Mouse (Mus musculus): ENCODE measurements around the gene Pabpn1l.

Pabpn1l gene

GRCm38 (mm10) chr8:122622727-122623126 lies at the start of gene Pabpn1l:
Gene Pabpn1l, minus strand, starts transcription at chr8:122622739.
- no peak for DNase-seq (ENCODE audit: low spot score in 2 of 2)

GRCm38 (mm10) chr8:122671894-122672293 lies 49.4 kb upstream of the Pabpn1l start:
- DNase-seq (ENCODE audit: low spot score in 2 of 2): no peak

GRCm38 (mm10) chr8:122670718-122671117 lies 48.2 kb upstream of the Pabpn1l start:
- DNase-seq (ENCODE audit: low spot score in 2 of 2): no peak

GRCm38 (mm10) chr8:122670001-122670400 lies 47.5 kb upstream of the Pabpn1l start:
- DNase-seq (ENCODE audit: low spot score in 2 of 2): no peak

GRCm38 (mm10) chr8:122669370-122669769 lies 46.8 kb upstream of the Pabpn1l start:
- no peak for DNase-seq (ENCODE audit: low spot score in 2 of 2)

GRCm38 (mm10) chr8:122667854-122668253 lies 45.3 kb upstream of the Pabpn1l start:
- no peak for DNase-seq (ENCODE audit: low spot score in 2 of 2)

GRCm38 (mm10) chr8:122666827-122667226 lies 44.3 kb upstream of the Pabpn1l start:
- DNase-seq (ENCODE audit: low spot score in 2 of 2): peak; percentile 50 to 64

- DNase-seq (ENCODE audit: low spot score in 2 of 2): no peak
These were observed 43.8 kb upstream of the Pabpn1l start for GRCm38 (mm10) chr8:122666338-122666764.

- DNase-seq (ENCODE audit: low spot score in 2 of 2): no peak
These were observed 43.3 kb upstream of the Pabpn1l start for GRCm38 (mm10) chr8:122665667-122666316.

- no peak for DNase-seq (ENCODE audit: low spot score in 2 of 2)
These were observed 42.7 kb upstream of the Pabpn1l start for GRCm38 (mm10) chr8:122665221-122665620.

GRCm38 (mm10) chr8:122663670-122664069 lies 41.1 kb upstream of the Pabpn1l start:
- DNase-seq (ENCODE audit: low spot score in 2 of 2): no peak

- no peak for DNase-seq (ENCODE audit: low spot score in 2 of 2)
These were observed 40.6 kb upstream of the Pabpn1l start for GRCm38 (mm10) chr8:122663106-122663505.

- DNase-seq (ENCODE audit: low spot score in 2 of 2): no peak
These were observed 39.4 kb upstream of the Pabpn1l start for GRCm38 (mm10) chr8:122661894-122662293.

GRCm38 (mm10) chr8:122661138-122661537 lies 38.6 kb upstream of the Pabpn1l start:
- DNase-seq (ENCODE audit: low spot score in 2 of 2): no peak

GRCm38 (mm10) chr8:122660022-122660421 lies 37.5 kb upstream of the Pabpn1l start:
- DNase-seq (ENCODE audit: low spot score in 2 of 2): no peak

- no peak for DNase-seq (ENCODE audit: low spot score in 2 of 2)
These were observed 36.2 kb upstream of the Pabpn1l start for GRCm38 (mm10) chr8:122658807-122659160.

- no peak for DNase-seq (ENCODE audit: low spot score in 2 of 2)
These were observed 35.7 kb upstream of the Pabpn1l start for GRCm38 (mm10) chr8:122658149-122658806.

- DNase-seq (ENCODE audit: low spot score in 2 of 2): no peak
These were observed 33.8 kb upstream of the Pabpn1l start for GRCm38 (mm10) chr8:122656056-122656999.

- no peak for DNase-seq (ENCODE audit: low spot score in 2 of 2)
These were observed 32.2 kb upstream of the Pabpn1l start for GRCm38 (mm10) chr8:122654768-122655167.

- DNase-seq (ENCODE audit: low spot score in 2 of 2): no peak
These were observed 30.1 kb upstream of the Pabpn1l start for GRCm38 (mm10) chr8:122652643-122653042.

- DNase-seq (ENCODE audit: low spot score in 2 of 2): no peak
These were observed 28.9 kb upstream of the Pabpn1l start for GRCm38 (mm10) chr8:122651326-122651921.
